Mouse (Mus musculus) forebrain, embryonic 16.5 days (tissue): ENCODE measurements around the gene Tmem39a. TPM values are rescaled to one million over a fixed set of nuclear protein-coding genes. Genes with fewer than 3 reads are reported as not detected.

Source experiments
- ATAC-seq: fragments of 200-750 bp; cut with Nextera tagmentation; 2 replicates; pipeline ENCODE4 v1.8.0; 2017; ENCODE audit warnings: mild to moderate bottlenecking, moderate library complexity
- H3K27ac ChIP-seq: fragments of 300-500 bp; sonication (generic); 2 replicates; pipeline ENCODE4 v1.5.1; 2014; ENCODE audit warnings: low read length, control low read depth
- H3K27me3 ChIP-seq: fragments of 300-500 bp; sonication (generic); replicated peaks from 2 replicates; pipeline ENCODE4 v1.6.1; 2014; ENCODE audit warnings: low read length; ENCODE audit not compliant: control insufficient read depth, insufficient read depth
- H3K36me3 ChIP-seq: fragments of 300-500 bp; sonication (generic); 2 replicates; pipeline ENCODE4 v1.6.1; 2014; ENCODE audit not compliant: control insufficient read depth, insufficient read depth
- H3K4me1 ChIP-seq: fragments of 300-500 bp; sonication (generic); replicated peaks from 2 replicates; pipeline ENCODE4 v1.6.1; 2014; ENCODE audit warnings: low read length; ENCODE audit not compliant: control insufficient read depth, insufficient read depth
- H3K4me2 ChIP-seq: fragments of 300-500 bp; sonication (generic); 2 replicates; pipeline ENCODE4 v1.6.1; 2014; ENCODE audit warnings: mild to moderate bottlenecking, low read length, control low read depth
- H3K4me3 ChIP-seq: fragments of 300-500 bp; sonication (generic); replicated peaks from 2 replicates; pipeline ENCODE4 v1.5.1; 2014; ENCODE audit warnings: mild to moderate bottlenecking, low read length, control low read depth
- H3K9ac ChIP-seq: fragments of 300-500 bp; sonication (generic); replicated peaks from 2 replicates; pipeline ENCODE4 v1.6.1; 2014; ENCODE audit warnings: low read depth, low read length, control low read depth
- H3K9me3 ChIP-seq: fragments of 300-500 bp; sonication (generic); 2 replicates; pipeline ENCODE4 v1.6.1; 2016; ENCODE audit warnings: low read length; ENCODE audit not compliant: control insufficient read depth
- WGBS: fragments of 180-500 bp; shearing (Covaris S2); extraction: QIAGEN DNeasy Blood & Tissue Kit; methylation state at CpG from one replicate; pipeline ENCODE4 v1.1.7; 2014; 5-methylcytosine and 5-hydroxymethylcytosine counted together
- polyA plus RNA-seq: library from polyadenylated mRNA; unstranded; fragments of >200 nt; fragmentation: Nextera tagmentation; extraction: Ambion mirVana; gene quantifications from 2 replicates; pipeline ENCODE4 v1.2.1, GENCODE M21; 2015

Tmem39a gene
- polyA plus RNA-seq, 1 experiment from 2014 or later: 37.3 TPM

GRCm38 (mm10) chr16:38585186-38585585 is 26.7 kb downstream of the Tmem39a start:
- H3K4me2 ChIP-seq: no peak overlapping the region
- no peaks in the 10 kb centered on the region for H3K27me3 ChIP-seq
- no peak overlapping the region for H3K9ac ChIP-seq
- no peak overlapping the region for H3K27ac ChIP-seq
- peaks cover 18% of the 10 kb centered on the region for H3K36me3 ChIP-seq
- H3K4me1 ChIP-seq: no peaks in the 10 kb centered on the region
- H3K4me3 ChIP-seq: no peak overlapping the region
- WGBS: 91% methylated on average over 5 of the region's 5 CpGs
- no peaks in the 10 kb centered on the region for H3K9me3 ChIP-seq
- no peak for ATAC-seq

GRCm38 (mm10) chr16:38587163-38587562 is 28.7 kb downstream of the Tmem39a start:
- WGBS: 92% methylated on average over 5 of the region's 5 CpGs
- no peaks in the 10 kb centered on the region for H3K27me3 ChIP-seq
- no peak overlapping the region for H3K9ac ChIP-seq
- no peaks in the 10 kb centered on the region for H3K9me3 ChIP-seq
- H3K4me2 ChIP-seq: no peak overlapping the region
- H3K27ac ChIP-seq: no peak overlapping the region
- no peak for ATAC-seq
- no peaks in the 10 kb centered on the region for H3K4me1 ChIP-seq
- no peak overlapping the region for H3K4me3 ChIP-seq
- H3K36me3 ChIP-seq: peaks cover 18% of the 10 kb centered on the region

DNA sequence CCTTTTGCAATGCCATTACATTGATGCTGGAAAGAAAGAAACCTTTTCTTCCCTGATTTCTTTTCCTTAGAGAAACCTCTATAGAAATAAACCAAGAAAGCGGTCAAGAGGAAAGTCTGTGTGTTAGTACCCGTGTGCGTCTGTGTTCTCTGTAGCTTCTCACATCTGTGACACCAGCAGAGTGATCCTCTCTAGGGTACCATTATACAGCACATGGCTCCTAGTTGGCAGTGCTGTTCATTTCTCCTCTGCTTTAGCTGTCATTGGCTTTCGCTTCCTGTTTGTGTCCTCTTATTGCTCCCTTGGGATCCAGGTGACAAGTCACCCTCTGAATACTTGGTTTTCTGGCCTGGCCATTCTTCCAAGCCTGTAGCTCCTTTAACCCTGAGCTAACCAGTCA is 29.1 kb downstream of the Tmem39a start:
- Histone ChIP-seq H3K27ac (no peak overlapping the region), H3K4me2 (no peak overlapping the region), H3K9me3 (no peaks in the 10 kb centered on the region), H3K4me1 (no peaks in the 10 kb centered on the region), H3K27me3 (no peaks in the 10 kb centered on the region), H3K9ac (no peak overlapping the region), H3K4me3 (no peak overlapping the region), H3K36me3 (peaks cover 20% of the 10 kb centered on the region)
- ATAC-seq: no peak
- WGBS: 91% methylated on average over 4 of the region's 4 CpGs

GRCm38 (mm10) chr16:38591506-38591905 is 33.0 kb downstream of the Tmem39a start:
- no peak overlapping the region for H3K27ac ChIP-seq
- H3K4me3 ChIP-seq: no peak overlapping the region
- H3K27me3 ChIP-seq: no peaks in the 10 kb centered on the region
- no peaks in the 10 kb centered on the region for H3K4me1 ChIP-seq
- H3K36me3 ChIP-seq: peaks cover 14% of the 10 kb centered on the region
- no peak overlapping the region for H3K9ac ChIP-seq
- ATAC-seq: no peak
- H3K9me3 ChIP-seq: no peaks in the 10 kb centered on the region
- WGBS: 88% methylated on average over 3 of the region's 3 CpGs
- no peak overlapping the region for H3K4me2 ChIP-seq

- Histone ChIP-seq H3K4me3 (no peak overlapping the region), H3K27me3 (no peaks in the 10 kb centered on the region), H3K36me3 (peaks cover 10% of the 10 kb centered on the region; the same call in 1 of the 2 replicates), H3K9ac (no peak overlapping the region), H3K9me3 (no peaks in the 10 kb centered on the region), H3K27ac (no peak overlapping the region), H3K4me2 (no peak overlapping the region), H3K4me1 (no peaks in the 10 kb centered on the region)
- 82% methylated on average over 12 of the region's 12 CpGs for WGBS
- ATAC-seq: peak; percentile 90
Observed at GRCm38 (mm10) chr16:38592026-38592678, 33.7 kb downstream of the Tmem39a start.

DNA sequence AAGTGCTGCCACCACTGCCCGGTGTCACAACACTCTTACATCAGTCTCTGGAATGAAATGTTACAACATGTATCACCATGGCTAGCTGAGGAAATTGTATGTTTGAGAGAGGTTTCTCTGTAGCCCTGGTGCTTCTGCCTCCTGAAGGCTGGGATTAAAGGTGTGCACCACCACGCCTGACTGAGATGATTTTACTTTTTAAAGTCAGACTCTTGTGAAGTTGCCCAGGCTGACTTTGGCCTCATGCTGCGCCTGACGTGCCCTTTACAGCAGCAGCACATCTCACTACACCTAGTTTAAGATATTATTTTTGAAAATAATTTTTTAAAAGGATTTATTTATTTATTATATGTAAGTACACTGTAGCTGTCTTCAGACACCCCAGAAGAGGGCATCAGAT is 34.4 kb downstream of the Tmem39a start:
- no peaks in the 10 kb centered on the region for H3K9me3 ChIP-seq
- ATAC-seq: no peak
- 96% methylated on average over 4 of the region's 4 CpGs for WGBS
- H3K36me3 ChIP-seq: peaks cover 9% of the 10 kb centered on the region; the same call in 1 of the 2 replicates
- no peak overlapping the region for H3K4me2 ChIP-seq
- H3K4me3 ChIP-seq: no peak overlapping the region
- H3K4me1 ChIP-seq: no peaks in the 10 kb centered on the region
- no peak overlapping the region for H3K9ac ChIP-seq
- no peak overlapping the region for H3K27ac ChIP-seq
- H3K27me3 ChIP-seq: no peaks in the 10 kb centered on the region

GRCm38 (mm10) chr16:38594435-38594834 is 35.9 kb downstream of the Tmem39a start:
- no peak for ATAC-seq
- Histone ChIP-seq H3K36me3 (peaks cover 2% of the 10 kb centered on the region; the same call in 1 of the 2 replicates), H3K4me3 (no peak overlapping the region), H3K4me1 (no peaks in the 10 kb centered on the region), H3K27ac (no peak overlapping the region), H3K4me2 (no peak overlapping the region), H3K9ac (no peak overlapping the region), H3K27me3 (no peaks in the 10 kb centered on the region), H3K9me3 (no peaks in the 10 kb centered on the region)
- WGBS: 97% methylated on average over 1 of the region's 1 CpGs

DNA sequence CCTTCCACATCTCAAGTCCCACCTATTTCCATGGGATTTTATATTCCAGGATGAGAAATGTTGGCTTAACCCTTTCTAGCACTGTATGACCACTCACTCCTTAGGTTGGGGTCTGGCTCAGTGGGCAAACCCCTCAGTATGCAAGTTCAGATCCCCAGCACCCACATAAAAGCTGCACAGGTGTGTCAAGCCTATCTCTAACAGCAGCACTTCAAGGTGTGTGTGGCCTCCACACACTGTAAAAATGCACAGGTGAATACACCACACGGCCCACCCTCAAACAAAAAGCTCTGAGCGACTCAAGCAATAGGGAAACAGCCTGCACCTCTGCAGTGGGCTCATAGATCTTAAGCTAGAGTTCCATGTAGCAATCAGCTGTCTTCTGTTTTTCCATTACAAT is 37.6 kb downstream of the Tmem39a start:
- H3K4me2 ChIP-seq: no peak overlapping the region
- H3K4me3 ChIP-seq: no peak overlapping the region
- no peak overlapping the region for H3K9ac ChIP-seq
- H3K36me3 ChIP-seq: peaks cover 2% of the 10 kb centered on the region; the same call in 1 of the 2 replicates
- 81% methylated on average over 2 of the region's 2 CpGs for WGBS
- H3K27me3 ChIP-seq: no peaks in the 10 kb centered on the region
- H3K9me3 ChIP-seq: no peaks in the 10 kb centered on the region
- ATAC-seq: no peak
- H3K27ac ChIP-seq: no peak overlapping the region
- H3K4me1 ChIP-seq: no peaks in the 10 kb centered on the region

DNA sequence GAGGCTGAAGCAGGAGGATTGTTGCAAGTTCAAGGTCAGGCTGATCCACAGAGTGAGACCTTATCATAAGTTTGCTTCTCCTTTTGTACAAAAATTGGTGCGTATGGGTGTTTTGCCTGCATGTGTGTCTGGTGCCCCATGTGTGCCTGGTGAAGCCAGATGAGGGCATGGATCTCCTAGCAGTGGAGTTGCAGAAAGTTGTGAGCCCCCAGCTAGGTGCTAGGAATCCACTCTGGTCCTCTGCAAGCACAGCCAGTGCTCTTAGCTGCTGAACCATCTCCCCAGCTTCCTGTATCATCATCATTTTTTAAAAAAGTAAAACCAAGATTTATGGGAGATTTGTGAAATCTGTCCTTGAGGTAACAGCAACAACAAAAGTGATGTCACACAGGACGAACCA is 38.2 kb downstream of the Tmem39a start:
- H3K36me3 ChIP-seq: peaks cover 2% of the 10 kb centered on the region; the same call in 1 of the 2 replicates
- WGBS: 95% methylated on average over 2 of the region's 2 CpGs
- H3K9me3 ChIP-seq: no peaks in the 10 kb centered on the region
- H3K4me3 ChIP-seq: no peak overlapping the region
- H3K4me1 ChIP-seq: no peaks in the 10 kb centered on the region
- no peak overlapping the region for H3K4me2 ChIP-seq
- no peaks in the 10 kb centered on the region for H3K27me3 ChIP-seq
- H3K27ac ChIP-seq: no peak overlapping the region
- no peak for ATAC-seq
- no peak overlapping the region for H3K9ac ChIP-seq
